Comparison of ENCODE assay signal across 8 mouse cellular contexts in genomic region chr11:109343991-109344599, GRCm38 (mm10). TPM values are rescaled to one million over a fixed set of nuclear protein-coding genes. Genes with fewer than 3 reads are reported as not detected.
DNase-seq lines count a peak whose midpoint lies in the region; ATAC-seq lines count a peak whose summit lies in the region.

No protein-coding gene starts in this region.

- no peaks in the 10 kb centered on the region for H3K36me3 ChIP-seq in hindbrain, embryonic 10.5 days
- no peaks in the 10 kb centered on the region for H3K36me3 ChIP-seq in hindbrain, embryonic 11.5 days (ENCODE audit: control insufficient read depth, insufficient read depth, low read length)

- no peak overlapping the region for H3K9ac ChIP-seq in hindbrain, embryonic 11.5 days (ENCODE audit: low read depth, low read length)

- H3K4me3 ChIP-seq in hindbrain, embryonic 10.5 days: no peak overlapping the region
- H3K4me3 ChIP-seq in hindbrain, embryonic 11.5 days (ENCODE audit: low read depth, low read length): no peak overlapping the region

- DNase-seq in hindbrain, embryonic 10.5 days (ENCODE audit: low spot score): peak; percentile 21
- DNase-seq in hindbrain, embryonic 11.5 days (ENCODE audit: low spot score): no peak
- DNase-seq in NIH3T3 (ENCODE audit: low read depth): peak; percentile 69
- DNase-seq in fibroblast of lung, adult 2 months (ENCODE audit: low read depth): peak; percentile 61
- DNase-seq in kidney, adult 8-10 months: peak; percentile 67 to 70
- DNase-seq in urinary bladder, postnatal 10 days (ENCODE audit: low spot score): no peak
- DNase-seq in right cerebral cortex, adult 18-20 months: no peak

- no peak overlapping the region for H3K4me2 ChIP-seq in hindbrain, embryonic 11.5 days (replicated peaks; ENCODE audit: low read depth, low read length)

- H3K9me3 ChIP-seq in hindbrain, embryonic 10.5 days: no peaks in the 10 kb centered on the region
- H3K9me3 ChIP-seq in hindbrain, embryonic 11.5 days (ENCODE audit: control insufficient read depth, low read length): no peaks in the 10 kb centered on the region

- ATAC-seq in hindbrain, embryonic 11.5 days (ENCODE audit: low FRiP score): no peak
- ATAC-seq in megakaryocyte progenitor cell, adult 5-6 weeks (replicated peaks; ENCODE audit: poor library complexity): peak; percentile 66

- peaks cover 30% of the 10 kb centered on the region for H3K4me1 ChIP-seq in hindbrain, embryonic 10.5 days (replicated peaks)
- H3K4me1 ChIP-seq in hindbrain, embryonic 11.5 days (replicated peaks; ENCODE audit: control insufficient read depth, insufficient read depth, low read length): 0 out of 2 replicates have a peak, but pooled peaks cover 3% of the 10 kb centered on the region

- WGBS in hindbrain, embryonic 10.5 days: 25% methylated on average over 10 of the region's 10 CpGs
- 31% methylated on average over 10 of the region's 10 CpGs for WGBS in hindbrain, embryonic 11.5 days

- H3K27ac ChIP-seq in hindbrain, embryonic 10.5 days: no peak overlapping the region
- no peak overlapping the region for H3K27ac ChIP-seq in hindbrain, embryonic 11.5 days (ENCODE audit: low read depth, low read length)

- H3K27me3 ChIP-seq in hindbrain, embryonic 10.5 days (ENCODE audit: insufficient read depth, poor library complexity, severe bottlenecking): no peaks in the 10 kb centered on the region
- H3K27me3 ChIP-seq in hindbrain, embryonic 11.5 days (ENCODE audit: control insufficient read depth, insufficient read depth, low read length): no peaks in the 10 kb centered on the region

RNA-seq across cellular contexts. Expression of gene Gna13, which starts 18.5 kb away (rescaled TPM):
- 15.6 and 20.2 TPM in 2 replicates for polyA plus RNA-seq in hindbrain, embryonic 10.5 days (2016; fragmentation: Nextera tagmentation; extraction: Ambion mirVana)
- polyA plus RNA-seq in hindbrain, embryonic 11.5 days (2014; fragmentation: Nextera tagmentation; extraction: Ambion mirVana): 20.6 and 25.2 TPM in 2 replicates
- 50.4 and 59.9 TPM in 2 replicates for total RNA-seq in megakaryocyte progenitor cell, adult 5-6 weeks (2015)
- 36.3 and 42.8 TPM in 2 replicates for total RNA-seq in megakaryocyte progenitor cell, adult 5-6 weeks (2017)

RNA-seq across cellular contexts. Expression of gene Rgs9, which starts 46.2 kb away (rescaled TPM):
- 1.3 and 1.8 TPM in 2 replicates for polyA plus RNA-seq in hindbrain, embryonic 10.5 days (2016; fragmentation: Nextera tagmentation; extraction: Ambion mirVana)
- 1.7 and 2.4 TPM in 2 replicates for polyA plus RNA-seq in hindbrain, embryonic 11.5 days (2014; fragmentation: Nextera tagmentation; extraction: Ambion mirVana)
- 0.77 TPM in 1 of 2 replicates, not detected in the other for total RNA-seq in megakaryocyte progenitor cell, adult 5-6 weeks (2015)
- 0.07 TPM in 1 of 2 replicates, not detected in the other for total RNA-seq in megakaryocyte progenitor cell, adult 5-6 weeks (2017)

Comparison
In these comparisons a context has a peak if more than half of its experiments do, and no peak if none do; other contexts are left out.
1. DNase-seq: peak in hindbrain, embryonic 10.5 days (single experiment), NIH3T3 (single experiment), fibroblast of lung, adult 2 months (single experiment) and kidney, adult 8-10 months (2 of 2); none in hindbrain, embryonic 11.5 days (single experiment), urinary bladder, postnatal 10 days (single experiment) and right cerebral cortex, adult 18-20 months (single experiment).